Mouse (Mus musculus) liver, postnatal 0 days (tissue): ENCODE measurements around the gene Pdzph1.

ENCODE experiments used
- CTCF ChIP-seq: sonication (generic); IDR thresholded peaks from 2 replicates; pipeline ENCODE4 v1.5.1; 2016; ENCODE audit warnings: antibody characterized with exemption, low read depth
- EP300 ChIP-seq: IDR thresholded peaks from 2 replicates; pipeline ENCODE4 v1.6.1; 2016; ENCODE audit warnings: antibody characterized with exemption, low read depth, mild to moderate bottlenecking

- TF ChIP-seq CTCF (no peak), EP300 (no peak)
Observed at GRCm38 (mm10) chr17:59033445-59033844, 42.3 kb upstream of the Pdzph1 start.
